Mouse (Mus musculus) C2C12 (cell line): Measurements from ENCODE around the gene Lypd4.

ENCODE experiments used
- CTCF ChIP-seq: IDR thresholded peaks from one replicate; pipeline ENCODE4 v1.5.1; 2011; ENCODE audit not compliant: control insufficient read depth, insufficient read depth, insufficient read length
- MYOD1 ChIP-seq: IDR thresholded peaks from one replicate; pipeline ENCODE4 v1.6.1; 2011; ENCODE audit warnings: low read depth; ENCODE audit not compliant: control insufficient read depth, insufficient read length

- TF ChIP-seq MYOD1 = no peak
- peak; percentile 75 for TF ChIP-seq CTCF
These were observed 52.2 kb downstream of the Lypd4 start for GRCm38 (mm10) chr7:24817502-24817901.
